Mouse (Mus musculus): ENCODE measurements around the gene Samd8. TPM values are rescaled to one million over a fixed set of nuclear protein-coding genes. Genes with fewer than 3 reads are reported as not detected.

The Samd8 gene
- polyA plus RNA-seq, 1 experiment = 35.4 TPM

GRCm38 (mm10) chr14:21823897-21824296 lies 73.6 kb downstream of the Samd8 start:
- DNase-seq = no peak
- no peak overlapping the region for H3K4me3 ChIP-seq (replicated peaks; ENCODE audit: insufficient read depth, low read depth, low read length)
- H3K4me1 ChIP-seq (ENCODE audit: control insufficient read depth, insufficient read depth, low read length) = peaks cover 4% of the 10 kb centered on the region; the same call in 1 of the 2 replicates
- H3K27me3 ChIP-seq (ENCODE audit: control insufficient read depth, insufficient read depth, low read length) = no peaks in the 10 kb centered on the region
- TF ChIP-seq POLR2A (IDR thresholded peaks at IDR 0.05; ENCODE audit: borderline replicate concordance, insufficient read depth, low read length) (no peak), CTCF (IDR thresholded peaks at IDR 0.05; ENCODE audit: borderline replicate concordance, insufficient read depth, low read depth, low read length) (no peak)
- 89% methylated on average over 7 of the region's 7 CpGs for WGBS
- no peak overlapping the region for H3K27ac ChIP-seq (ENCODE audit: insufficient read depth, low read length)

- 96% methylated on average over 2 of the region's 2 CpGs for WGBS
- TF ChIP-seq CTCF (IDR thresholded peaks at IDR 0.05; ENCODE audit: borderline replicate concordance, insufficient read depth, low read depth, low read length) (no peak), POLR2A (IDR thresholded peaks at IDR 0.05; ENCODE audit: borderline replicate concordance, insufficient read depth, low read length) (no peak)
These were observed 74.6 kb downstream of the Samd8 start, which contains the start of gene Vdac2 for GRCm38 (mm10) chr14:21824938-21825337. Gene Vdac2, plus strand, starts transcription at chr14:21825238.

GRCm38 (mm10) chr14:21825786-21826491 lies 75.6 kb downstream of the Samd8 start:
- TF ChIP-seq POLR2A (IDR thresholded peaks at IDR 0.05; ENCODE audit: borderline replicate concordance, insufficient read depth, low read length) = no peak
- H3K4me1 ChIP-seq (ENCODE audit: control insufficient read depth, insufficient read depth, low read length) = peaks cover 4% of the 10 kb centered on the region; the same call in 1 of the 2 replicates
- no peak overlapping the region for H3K4me3 ChIP-seq (replicated peaks; ENCODE audit: insufficient read depth, low read depth, low read length)
- WGBS = 39% methylated on average over 9 of the region's 9 CpGs
- H3K27me3 ChIP-seq (ENCODE audit: control insufficient read depth, insufficient read depth, low read length) = no peaks in the 10 kb centered on the region
- DNase-seq = no peak
- H3K27ac ChIP-seq (ENCODE audit: insufficient read depth, low read length) = no peak overlapping the region

More at GRCm38 (mm10) chr14:21824938-21825337, 74.6 kb downstream of the Samd8 start, which contains the start of gene Vdac2:
- Histone ChIP-seq H3K4me3 (replicated peaks; ENCODE audit: insufficient read depth, low read depth, low read length) (no peak within 1 kb of the TSS), H3K27me3 (ENCODE audit: control insufficient read depth, insufficient read depth, low read length) (no peaks in the 10 kb centered on the region), H3K4me1 (ENCODE audit: control insufficient read depth, insufficient read depth, low read length) (peaks cover 4% of the 10 kb centered on the region; the same call in 1 of the 2 replicates), H3K27ac (ENCODE audit: insufficient read depth, low read length) (no peak within 1 kb of the TSS)
- no peak for DNase-seq

GRCm38 (mm10) chr14:21830876-21831767 lies 80.8 kb downstream of the Samd8 start:
- WGBS = under 1% methylated on average over 73 of the region's 73 CpGs
- H3K27ac ChIP-seq (ENCODE audit: insufficient read depth, low read length) = peak overlapping the region; percentile 91
- TF ChIP-seq POLR2A (IDR thresholded peaks at IDR 0.05; ENCODE audit: borderline replicate concordance, insufficient read depth, low read length) (peak; percentile 81), CTCF (IDR thresholded peaks at IDR 0.05; ENCODE audit: borderline replicate concordance, insufficient read depth, low read depth, low read length) (no peak)
- peak overlapping the region; percentile 76 for H3K4me3 ChIP-seq (replicated peaks; ENCODE audit: insufficient read depth, low read depth, low read length)
- H3K27me3 ChIP-seq (ENCODE audit: control insufficient read depth, insufficient read depth, low read length) = no peaks in the 10 kb centered on the region
- no peaks in the 10 kb centered on the region; the same call in 1 of the 2 replicates for H3K4me1 ChIP-seq (ENCODE audit: control insufficient read depth, insufficient read depth, low read length)
- peak; percentile 96 to 98 for DNase-seq

GRCm38 (mm10) chr14:21831830-21832403 lies 81.6 kb downstream of the Samd8 start:
- Histone ChIP-seq H3K27ac (ENCODE audit: insufficient read depth, low read length) (peak overlapping the region; percentile 91), H3K4me1 (ENCODE audit: control insufficient read depth, insufficient read depth, low read length) (no peaks in the 10 kb centered on the region; the same call in 1 of the 2 replicates), H3K27me3 (ENCODE audit: control insufficient read depth, insufficient read depth, low read length) (no peaks in the 10 kb centered on the region), H3K4me3 (replicated peaks; ENCODE audit: insufficient read depth, low read depth, low read length) (peak overlapping the region; percentile 76)
- no peak for TF ChIP-seq POLR2A (IDR thresholded peaks at IDR 0.05; ENCODE audit: borderline replicate concordance, insufficient read depth, low read length)
- TF ChIP-seq CTCF (IDR thresholded peaks at IDR 0.05; ENCODE audit: borderline replicate concordance, insufficient read depth, low read depth, low read length) = no peak
- DNase-seq = no peak
- 1% methylated on average over 28 of the region's 28 CpGs for WGBS

GRCm38 (mm10) chr14:21838336-21839017 lies 88.1 kb downstream of the Samd8 start:
- DNase-seq = peak in 1 of 2 experiments; percentile 27
- no peak for TF ChIP-seq POLR2A (IDR thresholded peaks at IDR 0.05; ENCODE audit: borderline replicate concordance, insufficient read depth, low read length)
- TF ChIP-seq CTCF (IDR thresholded peaks at IDR 0.05; ENCODE audit: borderline replicate concordance, insufficient read depth, low read depth, low read length) = no peak
- Histone ChIP-seq H3K27me3 (ENCODE audit: control insufficient read depth, insufficient read depth, low read length) (no peaks in the 10 kb centered on the region), H3K4me1 (ENCODE audit: control insufficient read depth, insufficient read depth, low read length) (no peaks in the 10 kb centered on the region; the same call in 1 of the 2 replicates), H3K27ac (ENCODE audit: insufficient read depth, low read length) (no peak overlapping the region), H3K4me3 (replicated peaks; ENCODE audit: insufficient read depth, low read depth, low read length) (no peak overlapping the region)
- 47% methylated on average over 8 of the region's 8 CpGs for WGBS

All from cerebellum, adult 2 months (tissue).